Mouse (Mus musculus): ENCODE measurements around the gene Stra6.

Gene Stra6

GRCm38 (mm10) chr9:58093776-58094175 lies 30.2 kb downstream of the Stra6 start:
- DNase-seq (ENCODE audit: low read depth, low spot score) = no peak

- DNase-seq (ENCODE audit: low read depth, low spot score) = no peak
These were observed 32.4 kb downstream of the Stra6 start for GRCm38 (mm10) chr9:58095977-58096376.

GRCm38 (mm10) chr9:58096629-58097301 lies 33.2 kb downstream of the Stra6 start:
- no peak for DNase-seq (ENCODE audit: low read depth, low spot score)

- no peak for DNase-seq (ENCODE audit: low read depth, low spot score)
These were observed 36.4 kb downstream of the Stra6 start for GRCm38 (mm10) chr9:58099836-58100565.

GRCm38 (mm10) chr9:58102013-58102412 lies 38.4 kb downstream of the Stra6 start:
- DNase-seq (ENCODE audit: low read depth, low spot score) = no peak

GRCm38 (mm10) chr9:58103647-58104046 lies 40.1 kb downstream of the Stra6 start:
- no peak for DNase-seq (ENCODE audit: low read depth, low spot score)

- DNase-seq (ENCODE audit: low read depth, low spot score) = no peak
These were observed 42.1 kb downstream of the Stra6 start for GRCm38 (mm10) chr9:58105595-58106169.

GRCm38 (mm10) chr9:58107494-58107893 lies 43.9 kb downstream of the Stra6 start:
- no peak for DNase-seq (ENCODE audit: low read depth, low spot score)

- DNase-seq (ENCODE audit: low read depth, low spot score) = no peak
These were observed 47.2 kb downstream of the Stra6 start for GRCm38 (mm10) chr9:58110787-58111186.

GRCm38 (mm10) chr9:58111431-58111830 lies 47.8 kb downstream of the Stra6 start:
- no peak for DNase-seq (ENCODE audit: low read depth, low spot score)

- DNase-seq (ENCODE audit: low read depth, low spot score) = peak; percentile 30
These were observed 48.7 kb downstream of the Stra6 start for GRCm38 (mm10) chr9:58112321-58112751.

- DNase-seq (ENCODE audit: low read depth, low spot score) = no peak
These were observed 49.3 kb downstream of the Stra6 start for GRCm38 (mm10) chr9:58112866-58113278.

- DNase-seq (ENCODE audit: low read depth, low spot score) = peak; percentile 67
These were observed 49.8 kb downstream of the Stra6 start for GRCm38 (mm10) chr9:58113279-58113884.

GRCm38 (mm10) chr9:58114019-58114418 lies 50.4 kb downstream of the Stra6 start:
- no peak for DNase-seq (ENCODE audit: low read depth, low spot score)

GRCm38 (mm10) chr9:58115297-58115925 lies 51.8 kb downstream of the Stra6 start:
- DNase-seq (ENCODE audit: low read depth, low spot score) = no peak

- no peak for DNase-seq (ENCODE audit: low read depth, low spot score)
These were observed 52.5 kb downstream of the Stra6 start for GRCm38 (mm10) chr9:58116024-58116651.

GRCm38 (mm10) chr9:58118671-58119070 lies 55.1 kb downstream of the Stra6 start, which contains the start of gene Ccdc33:
TSS of gene Ccdc33 (minus strand) at chr9:58118823.
- DNase-seq (ENCODE audit: low read depth, low spot score) = no peak

GRCm38 (mm10) chr9:58125085-58125484 lies 61.5 kb downstream of the Stra6 start:
- DNase-seq (ENCODE audit: low read depth, low spot score) = peak; percentile 66

GRCm38 (mm10) chr9:58125811-58126210 lies 62.2 kb downstream of the Stra6 start:
- DNase-seq (ENCODE audit: low read depth, low spot score) = no peak

- DNase-seq (ENCODE audit: low read depth, low spot score) = no peak
These were observed 65.4 kb downstream of the Stra6 start for GRCm38 (mm10) chr9:58128926-58129413.

- no peak for DNase-seq (ENCODE audit: low read depth, low spot score)
These were observed 65.9 kb downstream of the Stra6 start for GRCm38 (mm10) chr9:58129508-58129907.

All from ZHBTc4 (cell line).